Mouse (Mus musculus) heart, adult 18-20 months (tissue): ENCODE data around the gene Srrm4. TPM values are rescaled to one million over a fixed set of nuclear protein-coding genes. Genes with fewer than 3 reads are reported as not detected.

Source experiments
- DNase-seq, 2 experiments: peaks; one replicate each; pipeline ENCODE4 v3.0.0; 2021 to 2022; ENCODE audit warnings: mixed read lengths in 1 of 2
- total RNA-seq, 2 experiments: library from RNA; stranded (reverse); gene quantifications; 2 replicates each; pipeline ENCODE4 v1.2.3; 2021

Srrm4 gene
- total RNA-seq, 2 experiments from 2014 or later, result 7.2 to 12.0 TPM

GRCm38 (mm10) chr5:116406507-116406906 is 185.1 kb downstream of the Srrm4 start:
- DNase-seq, result no peak

GRCm38 (mm10) chr5:116405934-116406333 is 185.7 kb downstream of the Srrm4 start:
- DNase-seq, result no peak

DNA sequence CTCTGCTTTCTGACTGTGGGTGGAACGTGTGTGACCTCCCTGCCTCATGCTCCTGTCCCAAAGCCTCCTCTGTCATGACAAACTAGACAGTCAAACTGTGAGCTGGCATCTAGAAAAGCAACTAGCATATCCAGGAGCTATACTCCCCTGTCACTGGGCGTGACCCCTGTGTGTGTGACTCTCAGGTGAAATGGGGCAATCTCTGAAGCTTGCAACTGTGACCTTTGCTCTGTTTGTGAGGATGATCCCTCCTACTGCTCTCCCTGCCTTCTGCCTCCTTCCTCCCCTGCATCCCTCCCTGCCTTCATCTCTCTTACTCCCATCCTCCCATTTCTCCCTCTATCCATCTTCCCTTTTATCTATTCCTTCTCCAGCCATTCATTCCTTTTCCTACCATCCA is 187.6 kb downstream of the Srrm4 start:
- no peak for DNase-seq

- no peak for DNase-seq
Observed at GRCm38 (mm10) chr5:116400801-116401200, 190.8 kb downstream of the Srrm4 start.

- DNase-seq, result no peak
Observed at GRCm38 (mm10) chr5:116400042-116400730, 191.4 kb downstream of the Srrm4 start.

DNA sequence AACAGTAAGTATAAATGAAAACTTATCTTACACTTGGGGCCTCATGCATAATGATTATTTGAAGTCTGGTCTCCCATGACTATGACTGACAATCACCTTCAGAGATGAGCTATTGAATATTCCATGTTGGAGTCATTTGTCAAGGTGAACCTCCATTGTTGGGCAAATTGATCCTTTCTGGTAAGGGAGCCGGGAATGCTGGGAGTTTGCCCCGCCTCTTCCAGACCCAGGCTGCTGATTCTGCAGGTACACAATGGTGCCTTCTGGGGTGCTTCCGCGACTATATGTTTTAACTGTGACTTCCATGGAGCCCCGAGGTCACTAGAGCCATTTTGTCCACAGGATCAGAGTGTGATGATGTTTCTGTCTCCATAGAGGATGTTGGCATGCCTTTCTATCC is 195.5 kb downstream of the Srrm4 start:
- DNase-seq, result no peak

DNA sequence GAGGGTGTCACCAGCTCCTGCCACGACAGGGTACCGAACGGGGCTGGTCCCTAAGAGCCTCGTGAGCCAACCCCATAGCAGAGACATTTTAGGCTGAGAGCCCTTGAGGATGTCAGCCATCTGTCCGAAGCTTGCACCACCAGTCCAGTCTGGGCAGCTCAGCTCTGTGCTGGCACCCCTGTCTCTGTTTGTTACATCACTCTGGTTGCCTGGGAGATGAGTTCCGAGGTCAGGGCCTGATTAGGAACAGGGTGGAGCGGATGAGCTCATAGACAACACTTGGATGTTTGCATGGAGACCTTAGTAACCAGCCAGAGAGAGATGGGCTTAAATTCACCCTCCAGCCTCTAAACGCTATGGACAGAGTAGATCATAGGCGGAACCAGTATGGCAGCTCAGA is 199.0 kb downstream of the Srrm4 start:
- peak; percentile 35 to 74 for DNase-seq

GRCm38 (mm10) chr5:116389856-116390542 is 201.6 kb downstream of the Srrm4 start:
- peak; percentile 45 to 58 for DNase-seq

GRCm38 (mm10) chr5:116389321-116389720 is 202.3 kb downstream of the Srrm4 start:
- no peak for DNase-seq

Other genes starting within 250 kb of the Srrm4 start
- gene Hspb8, start 169.0 kb downstream of the Srrm4 start, total RNA-seq, result 100 to 1,000 TPM; 423 to 471 TPM